In genomic region chr9:106476924-106477484, GRCm38 (mm10) we compare ENCODE assay signal across 8 mouse cellular contexts. TPM values are rescaled to one million over a fixed set of nuclear protein-coding genes. Genes with fewer than 3 reads are reported as not detected.
DNase-seq lines count a peak whose midpoint lies in the region; ATAC-seq lines count a peak whose summit lies in the region.

Gene Parp3, minus strand, starts transcription at chr9:106476949.

- under 1% methylated on average over 41 of the region's 41 CpGs for WGBS in hindbrain, embryonic 15.5 days

- peak; percentile 99 for ATAC-seq in hindbrain, embryonic 15.5 days (ENCODE audit: low FRiP score, low read depth)

- no peaks in the 10 kb centered on the region for H3K9me3 ChIP-seq in hindbrain, embryonic 15.5 days

- H3K4me2 ChIP-seq in hindbrain, embryonic 15.5 days: peak within 1 kb of the TSS; percentile 77

- peak within 1 kb of the TSS; percentile 65 for H3K4me3 ChIP-seq in hindbrain, embryonic 15.5 days

- peak within 1 kb of the TSS; percentile 50; the same call in 1 of the 2 replicates for H3K27ac ChIP-seq in hindbrain, embryonic 15.5 days (replicated peaks)

- no peaks in the 10 kb centered on the region for H3K27me3 ChIP-seq in hindbrain, embryonic 15.5 days

- peaks cover 24% of the 10 kb centered on the region for H3K4me1 ChIP-seq in hindbrain, embryonic 15.5 days (replicated peaks)

- H3K9ac ChIP-seq in hindbrain, embryonic 15.5 days: peak within 1 kb of the TSS; percentile 59

- DNase-seq in T-cell, adult 2 months (ENCODE audit: low spot score): peak; percentile 100
- peak; percentile 97 to 99 for DNase-seq in cerebellum, postnatal 36 days
- peak; percentile 100 for DNase-seq in frontal cortex, postnatal 36 days (ENCODE audit: low spot score in 2 of 2)
- DNase-seq in left cerebral cortex, adult 11 months (ENCODE audit: low spot score): peak; percentile 99
- peak; percentile 99 to 100 for DNase-seq in lung, postnatal 4 days
- peak; percentile 99 for DNase-seq in retina, postnatal 7 days (ENCODE audit: low read depth, low spot score)
- peak; percentile 92 for DNase-seq in urinary bladder, adult 2 months (ENCODE audit: low spot score)

- peaks cover 8% of the 10 kb centered on the region; the same call in 1 of the 2 replicates for H3K36me3 ChIP-seq in hindbrain, embryonic 15.5 days

RNA-seq across cellular contexts. Expression of gene Parp3, which starts in this region (rescaled TPM):
- 0.77 and 0.89 TPM in 2 replicates for polyA plus RNA-seq in hindbrain, embryonic 15.5 days (2015; fragmentation: Nextera tagmentation; extraction: Ambion mirVana)
- polyA plus RNA-seq in urinary bladder, adult 2 months (2012; rRNA removed): 70.2 and 82.3 TPM in 2 replicates

Comparison
In these comparisons a context has a peak if more than half of its experiments do, and no peak if none do; other contexts are left out.
1. Peak in every context shown above with its lines: DNase-seq, ATAC-seq, H3K4me3 ChIP-seq and H3K27ac ChIP-seq.
2. RNA of gene Parp3 (polyA plus RNA-seq): 70.2 to 82.3 TPM in urinary bladder, adult 2 months; 0.77 to 0.89 TPM in hindbrain, embryonic 15.5 days; every median in the first group is over 10 times any median in the second.
3. Peak in ATAC-seq, H3K4me3 ChIP-seq, H3K27ac ChIP-seq, H3K9ac ChIP-seq and H3K4me2 ChIP-seq in hindbrain, embryonic 15.5 days; RNA of the gene not detected or under 1 TPM.